Mouse (Mus musculus) stomach, postnatal 0 days (tissue): ENCODE data around the gene Exosc1. TPM values are rescaled to one million over a fixed set of nuclear protein-coding genes. Genes with fewer than 3 reads are reported as not detected.

Experiments
- ATAC-seq: fragments of 200-750 bp; cut with Nextera tagmentation; 2 replicates; pipeline ENCODE4 v1.8.0; 2017; ENCODE audit not compliant: low FRiP score, low TSS enrichment
- DNase-seq: peaks from one replicate; pipeline ENCODE4 v3.0.0-alpha.2; 2016; ENCODE audit warnings: low spot score
- H3K27ac ChIP-seq: fragments of 300-500 bp; sonication (generic); replicated peaks from 2 replicates; pipeline ENCODE4 v1.5.1; 2014; ENCODE audit warnings: mild to moderate bottlenecking, control low read depth
- H3K27me3 ChIP-seq: fragments of 300-500 bp; sonication (generic); 2 replicates; pipeline ENCODE4 v1.6.1; 2014; ENCODE audit warnings: low read length; ENCODE audit not compliant: control insufficient read depth, insufficient read depth
- H3K36me3 ChIP-seq: fragments of 300-500 bp; sonication (generic); 2 replicates; pipeline ENCODE4 v1.6.1; 2014; ENCODE audit warnings: low read length, mixed read lengths; ENCODE audit not compliant: control insufficient read depth, insufficient read depth
- H3K4me1 ChIP-seq: fragments of 300-500 bp; sonication (generic); replicated peaks from 2 replicates; pipeline ENCODE4 v1.6.1; 2014; ENCODE audit warnings: antibody characterized with exemption; ENCODE audit not compliant: control insufficient read depth, insufficient read depth
- H3K4me2 ChIP-seq: fragments of 300-500 bp; sonication (generic); replicated peaks from 2 replicates; pipeline ENCODE4 v1.6.1; 2014; ENCODE audit warnings: low read depth, mild to moderate bottlenecking, control low read depth, moderate library complexity
- H3K4me3 ChIP-seq: fragments of 300-500 bp; sonication (generic); 2 replicates; pipeline ENCODE4 v1.5.1; 2014; ENCODE audit warnings: low read depth, low read length, control low read depth
- H3K9ac ChIP-seq: fragments of 300-500 bp; sonication (generic); 2 replicates; pipeline ENCODE4 v1.6.1; 2014; ENCODE audit warnings: mild to moderate bottlenecking, low read length, control low read depth, mixed read lengths
- H3K9me3 ChIP-seq: fragments of 300-500 bp; sonication (generic); 2 replicates; pipeline ENCODE4 v1.6.1; 2016; ENCODE audit warnings: low read length; ENCODE audit not compliant: control insufficient read depth
- CTCF ChIP-seq: IDR thresholded peaks from 2 replicates; pipeline ENCODE4 v1.5.1; 2016; ENCODE audit warnings: antibody characterized with exemption, low read depth, mild to moderate bottlenecking, moderate library complexity
- EP300 ChIP-seq: optimal IDR thresholded peaks from 2 replicates; pipeline ENCODE3; 2016; ENCODE audit warnings: antibody characterized with exemption
- WGBS: fragments of 180-500 bp; shearing (Covaris S2); extraction: QIAGEN DNeasy Blood & Tissue Kit; methylation state at CpG from one replicate; pipeline ENCODE4 v1.1.7; 2014; 5-methylcytosine and 5-hydroxymethylcytosine counted together
- polyA plus RNA-seq: library from polyadenylated mRNA; unstranded; fragments of >200 nt; fragmentation: Nextera tagmentation; extraction: Ambion mirVana; gene quantifications from 2 replicates; pipeline ENCODE4 v1.2.1, GENCODE M21; 2015

Gene Exosc1
- 46.4 and 47.2 TPM in 2 replicates for polyA plus RNA-seq

GRCm38 (mm10) chr19:41933179-41934086, at the start of gene Exosc1, which contains the start of gene Zdhhc16:
Exosc1 (minus strand) TSS chr19:41933423.
Zdhhc16 (plus strand) TSS chr19:41933480.
- Histone ChIP-seq H3K9ac (peak within 1 kb of the TSS; percentile 77), H3K9me3 (no peaks in the 10 kb centered on the region), H3K36me3 (peaks cover 11% of the 10 kb centered on the region; the same call in 1 of the 2 replicates), H3K27me3 (no peaks in the 10 kb centered on the region), H3K4me2 (peak within 1 kb of the TSS; percentile 90), H3K4me3 (peak within 1 kb of the TSS; percentile 84), H3K27ac (0 out of 2 replicates have a peak within 1 kb of the TSS, but pooled peaks have one; percentile 24), H3K4me1 (no peaks in the 10 kb centered on the region; the same call in 1 of the 2 replicates)
- ATAC-seq: peak; percentile 100
- TF ChIP-seq CTCF: no peak
- WGBS: under 1% methylated on average over 46 of the region's 47 CpGs
- peak; percentile 97 for DNase-seq

GRCm38 (mm10) chr19:41982791-41983150, 49.5 kb upstream of the Exosc1 start:
- H3K4me2 ChIP-seq: peak overlapping the region; percentile 95
- no peaks in the 10 kb centered on the region for H3K9me3 ChIP-seq
- peak overlapping the region; percentile 80 for H3K9ac ChIP-seq
- 24% methylated on average over 4 of the region's 4 CpGs for WGBS
- TF ChIP-seq EP300 (no peak), CTCF (no peak)
- ATAC-seq: no peak
- no peaks in the 10 kb centered on the region for H3K27me3 ChIP-seq
- H3K27ac ChIP-seq: peak overlapping the region; percentile 93
- H3K4me1 ChIP-seq: no peaks in the 10 kb centered on the region
- no peaks in the 10 kb centered on the region for H3K36me3 ChIP-seq
- no peak for DNase-seq
- H3K4me3 ChIP-seq: peak overlapping the region; percentile 92

GRCm38 (mm10) chr19:41981931-41982790, 48.9 kb upstream of the Exosc1 start:
- Histone ChIP-seq H3K4me1 (no peaks in the 10 kb centered on the region), H3K36me3 (no peaks in the 10 kb centered on the region), H3K27ac (peak overlapping the region; percentile 93), H3K4me3 (peak overlapping the region; percentile 92), H3K9ac (peak overlapping the region; percentile 80), H3K27me3 (no peaks in the 10 kb centered on the region), H3K9me3 (no peaks in the 10 kb centered on the region), H3K4me2 (peak overlapping the region; percentile 95)
- peak; percentile 43 for DNase-seq
- no peak for TF ChIP-seq CTCF
- no peak for TF ChIP-seq EP300
- 1% methylated on average over 73 of the region's 74 CpGs for WGBS
- ATAC-seq: no peak

GRCm38 (mm10) chr19:41981595-41981927, 48.3 kb upstream of the Exosc1 start, which contains the start of gene Ubtd1:
Ubtd1 (plus strand) TSS chr19:41981763.
- peak within 1 kb of the TSS; percentile 95 for H3K4me2 ChIP-seq
- H3K4me3 ChIP-seq: peak within 1 kb of the TSS; percentile 92
- no peaks in the 10 kb centered on the region for H3K9me3 ChIP-seq
- peak within 1 kb of the TSS; percentile 80 for H3K9ac ChIP-seq
- no peaks in the 10 kb centered on the region for H3K4me1 ChIP-seq
- DNase-seq (no peak), ATAC-seq (no peak)
- WGBS: 0% methylated on average over 29 of the region's 33 CpGs
- H3K27ac ChIP-seq: peak within 1 kb of the TSS; percentile 93
- TF ChIP-seq EP300 (no peak), CTCF (no peak)
- no peaks in the 10 kb centered on the region for H3K27me3 ChIP-seq
- H3K36me3 ChIP-seq: no peaks in the 10 kb centered on the region

GRCm38 (mm10) chr19:41980819-41981594, 47.8 kb upstream of the Exosc1 start, which contains the start of gene Mms19:
Mms19 (minus strand) TSS chr19:41981157.
- Histone ChIP-seq H3K27me3 (no peaks in the 10 kb centered on the region), H3K27ac (peak within 1 kb of the TSS; percentile 93), H3K36me3 (no peaks in the 10 kb centered on the region), H3K4me2 (peak within 1 kb of the TSS; percentile 95), H3K9ac (peak within 1 kb of the TSS; percentile 80), H3K4me3 (peak within 1 kb of the TSS; percentile 92), H3K4me1 (no peaks in the 10 kb centered on the region), H3K9me3 (no peaks in the 10 kb centered on the region)
- WGBS: under 1% methylated on average over 60 of the region's 68 CpGs
- DNase-seq (peak; percentile 100), ATAC-seq (peak; percentile 94)
- peak; percentile 19 for TF ChIP-seq EP300
- TF ChIP-seq CTCF: peak; percentile 53
